Comparison of ENCODE assay signal across 9 mouse cellular contexts in the genomic region with DNA sequence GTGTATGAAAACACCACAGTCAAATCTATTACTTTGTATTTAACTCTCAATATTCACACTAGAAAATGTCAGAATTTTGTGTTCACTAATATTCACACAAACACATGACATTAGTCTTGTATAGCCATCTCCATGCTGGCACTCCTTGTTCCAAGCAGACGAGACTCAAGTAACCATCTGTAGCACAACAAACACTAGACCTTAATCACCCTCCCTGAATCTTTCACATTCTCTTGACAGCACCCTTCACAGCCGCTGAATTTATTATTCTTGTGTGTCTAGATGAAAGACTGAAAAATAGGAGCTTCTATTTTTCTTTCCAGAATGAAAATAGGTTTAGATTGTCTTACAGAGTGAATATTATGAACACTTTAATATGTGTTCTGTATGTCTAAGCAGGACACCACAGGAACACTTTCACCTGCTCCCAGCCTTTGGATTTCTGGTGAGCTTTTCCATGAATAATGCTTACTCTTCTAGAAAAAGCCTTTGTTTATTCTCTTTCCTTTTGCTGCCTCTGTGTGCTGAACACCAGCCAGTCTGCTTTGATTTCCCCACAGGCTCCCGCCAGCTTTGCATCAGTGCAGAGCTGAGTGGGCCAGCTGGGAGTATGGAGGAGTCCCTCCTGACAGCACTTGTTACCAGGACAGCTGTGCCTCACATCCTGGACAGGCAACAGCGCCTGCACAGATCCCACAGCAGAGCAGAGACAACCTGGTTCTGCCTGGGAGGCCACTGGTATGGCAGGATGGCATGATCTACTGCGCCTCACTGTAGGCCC.
DNase-seq lines count a peak whose midpoint lies in the region; ATAC-seq and TF ChIP-seq lines count a peak whose summit lies in the region.
"Had no signal": no experiment of that assay in that cellular context is flagged by ENCODE, and none has a peak within 500 bp of the region (broad histone marks: within the 10 kb centered on the region; RNA-seq: fewer than 3 reads in every experiment).

No protein-coding gene starts in this region.

- no peak overlapping the region for H3K27ac ChIP-seq in forebrain, embryonic 11.5 days (ENCODE audit: low read depth, low read length)
- H3K27ac ChIP-seq in layer of hippocampus, adult 2 months: peak overlapping the region; percentile 84
- peak overlapping the region; percentile 79 for H3K27ac ChIP-seq in midbrain, embryonic 15.5 days

- no peaks in the 10 kb centered on the region for H3K9me3 ChIP-seq in forebrain, embryonic 11.5 days (ENCODE audit: control insufficient read depth, low read length)
- no peaks in the 10 kb centered on the region for H3K9me3 ChIP-seq in midbrain, embryonic 15.5 days

- no peaks in the 10 kb centered on the region for H3K27me3 ChIP-seq in forebrain, embryonic 11.5 days (ENCODE audit: control insufficient read depth, insufficient read depth, low read length)
- no peaks in the 10 kb centered on the region for H3K27me3 ChIP-seq in midbrain, embryonic 15.5 days (replicated peaks)

- peaks cover 3% of the 10 kb centered on the region for H3K4me1 ChIP-seq in forebrain, embryonic 11.5 days (replicated peaks; ENCODE audit: control insufficient read depth, insufficient read depth, low read length)
- peaks cover 14% of the 10 kb centered on the region for H3K4me1 ChIP-seq in midbrain, embryonic 15.5 days

- 68% methylated on average over 5 of the region's 5 CpGs for WGBS in forebrain, embryonic 11.5 days
- WGBS in midbrain, embryonic 15.5 days: 32% methylated on average over 5 of the region's 5 CpGs

- TF ChIP-seq CTCF in layer of hippocampus, adult 2 months (conservative IDR thresholded peaks at IDR 0.05): 0 out of 2 replicates have a peak, but pooled peaks have one; percentile 2

- H3K9ac ChIP-seq in forebrain, embryonic 11.5 days (ENCODE audit: low read length): no peak overlapping the region
- H3K9ac ChIP-seq in midbrain, embryonic 15.5 days: no peak overlapping the region

- H3K4me3 ChIP-seq in forebrain, embryonic 11.5 days (ENCODE audit: low read depth, low read length): no peak overlapping the region
- H3K4me3 ChIP-seq in layer of hippocampus, adult 2 months: no peak overlapping the region
- no peak overlapping the region for H3K4me3 ChIP-seq in midbrain, embryonic 15.5 days
- H3K4me3 ChIP-seq: erythroblast, embryonic 14.5 days had no signal

- DNase-seq in embryo, embryonic 10.5 days (ENCODE audit: low spot score): peak; percentile 21
- no peak for DNase-seq in embryo, embryonic 9.5 days (ENCODE audit: extremely low spot score)
- peak; percentile 56 for DNase-seq in forebrain, embryonic 11.5 days (ENCODE audit: low spot score)
- peak; percentile 45 to 72 for DNase-seq in layer of hippocampus, adult 2 months (ENCODE audit: low spot score in 2 of 2)
- DNase-seq in cerebellum, adult 11 months: no peak
- DNase-seq in gastrocnemius, postnatal 36 days: no peak
- DNase-seq in spleen, postnatal 10 days (ENCODE audit: low spot score in 2 of 2): no peak

- ATAC-seq in forebrain, embryonic 11.5 days (replicated peaks; ENCODE audit: low FRiP score): peak; percentile 18; the same call in 1 of the 2 replicates
- peak; percentile 81; the same call in 1 of the 2 replicates for ATAC-seq in midbrain, embryonic 15.5 days (replicated peaks)

- no peaks in the 10 kb centered on the region for H3K36me3 ChIP-seq in forebrain, embryonic 11.5 days (ENCODE audit: control insufficient read depth, insufficient read depth, low read length)
- no peaks in the 10 kb centered on the region for H3K36me3 ChIP-seq in midbrain, embryonic 15.5 days (replicated peaks)

- intact Hi-C loops in gastrocnemius, postnatal 36 days (cut with DNase I): no loop called here

- H3K4me2 ChIP-seq in forebrain, embryonic 11.5 days (ENCODE audit: low read depth, low read length, severe bottlenecking): no peak overlapping the region
- no peak overlapping the region for H3K4me2 ChIP-seq in midbrain, embryonic 15.5 days

Comparison
In these comparisons a context has a peak if more than half of its experiments do, and no peak if none do; other contexts are left out.
1. DNase-seq: peak in embryo, embryonic 10.5 days (single experiment), forebrain, embryonic 11.5 days (single experiment) and layer of hippocampus, adult 2 months (2 of 2); none in embryo, embryonic 9.5 days (single experiment), cerebellum, adult 11 months (single experiment), gastrocnemius, postnatal 36 days (0 of 2) and spleen, postnatal 10 days (0 of 2).